Mouse (Mus musculus): ENCODE results near the gene Zfp512b.

GRCm38 (mm10) chr2:181541761-181542380 lies 50.7 kb downstream of the Zfp512b start:
- TF ChIP-seq CTCF (IDR thresholded peaks at IDR 0.05; ENCODE audit: control insufficient read depth, insufficient read depth, insufficient read length) (no peak), USF1 (IDR thresholded peaks at IDR 0.05; ENCODE audit: low read depth) (no peak), FOSL1 (IDR thresholded peaks at IDR 0.05; ENCODE audit: insufficient read depth, low read length, poor library complexity, severe bottlenecking) (no peak), CEBPB (IDR thresholded peaks at IDR 0.05; ENCODE audit: low read depth) (no peak), MYOD1 (IDR thresholded peaks at IDR 0.05; ENCODE audit: control insufficient read depth, insufficient read length, low read depth) (no peak), MYOG (IDR thresholded peaks at IDR 0.05; ENCODE audit: control insufficient read depth, extremely low read depth, insufficient read length) (no peak)
